Mouse (Mus musculus): ENCODE measurements around the gene Ptpru. TPM values are rescaled to one million over a fixed set of nuclear protein-coding genes. Genes with fewer than 3 reads are reported as not detected.

Ptpru gene
- polyA plus RNA-seq, 2 experiments = 2.0 to 2.8 TPM

GRCm38 (mm10) chr4:131786800-131787199 is 51.3 kb downstream of the Ptpru start:
- H3K4me3 ChIP-seq (ENCODE audit: insufficient read depth in 1 of 2, low read depth in 2 of 2, low read length in 2 of 2) = no peak overlapping the region
- H3K4me1 ChIP-seq (replicated peaks; ENCODE audit: control insufficient read depth in 2 of 2, insufficient read depth in 2 of 2, low read length in 1 of 2) = no peaks in the 10 kb centered on the region
- no peaks in the 10 kb centered on the region; the same call in 1 of the 2 replicates for H3K27me3 ChIP-seq (ENCODE audit: control insufficient read depth, insufficient read depth, low read length)
- H3K9me3 ChIP-seq (ENCODE audit: control insufficient read depth, low read length) = no peaks in the 10 kb centered on the region
- 58% methylated on average over 7 of the region's 7 CpGs for WGBS (ENCODE audit: insufficient replicate concordance)
- DNase-seq (ENCODE audit: low read depth in 3 of 3, low spot score in 3 of 3) = no peak
- no peak overlapping the region for H3K4me2 ChIP-seq (ENCODE audit: low read depth)
- H3K36me3 ChIP-seq (replicated peaks; ENCODE audit: control insufficient read depth, insufficient read depth, low read depth) = no peaks in the 10 kb centered on the region
- H3K27ac ChIP-seq = no peak overlapping the region
- no peak overlapping the region for H3K9ac ChIP-seq (replicated peaks)
- ATAC-seq (ENCODE audit: insufficient read depth) = no peak
- TF ChIP-seq CTCF (IDR thresholded peaks at IDR 0.05; ENCODE audit: low read depth) (no peak), EP300 (IDR thresholded peaks at IDR 0.05; ENCODE audit: low read depth) (no peak)

DNA sequence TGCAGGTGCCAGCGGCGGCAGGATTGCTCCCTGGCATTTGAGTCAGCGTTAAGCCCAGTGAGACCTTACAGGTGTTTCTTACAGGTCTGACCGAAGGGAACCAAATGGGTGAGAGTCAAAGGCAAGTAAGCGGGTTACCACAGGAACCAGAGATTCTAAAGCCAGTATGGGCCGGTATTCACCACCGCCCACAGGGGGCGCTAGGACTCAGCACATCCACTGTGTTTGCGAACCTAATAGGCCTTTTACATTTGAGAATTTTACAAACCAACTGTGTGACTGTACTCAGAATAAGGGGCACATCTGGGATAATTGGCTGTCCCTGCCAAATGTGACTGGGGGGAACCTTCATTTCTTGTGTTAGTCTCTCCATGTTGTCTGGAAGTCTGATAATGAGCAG is 54.1 kb downstream of the Ptpru start:
- H3K36me3 ChIP-seq (replicated peaks; ENCODE audit: control insufficient read depth, insufficient read depth, low read depth) = no peaks in the 10 kb centered on the region
- ATAC-seq (ENCODE audit: insufficient read depth) (no peak), DNase-seq (ENCODE audit: low read depth in 3 of 3, low spot score in 3 of 3) (peak; percentile 24 to 51 (median 35))
- no peak overlapping the region for H3K4me2 ChIP-seq (ENCODE audit: low read depth)
- H3K4me3 ChIP-seq (ENCODE audit: insufficient read depth in 1 of 2, low read depth in 2 of 2, low read length in 2 of 2) = no peak overlapping the region
- no peak overlapping the region for H3K9ac ChIP-seq (replicated peaks)
- no peak overlapping the region for H3K27ac ChIP-seq
- no peaks in the 10 kb centered on the region; the same call in 1 of the 2 replicates for H3K27me3 ChIP-seq (ENCODE audit: control insufficient read depth, insufficient read depth, low read length)
- no peaks in the 10 kb centered on the region for H3K9me3 ChIP-seq (ENCODE audit: control insufficient read depth, low read length)
- TF ChIP-seq CTCF (IDR thresholded peaks at IDR 0.05; ENCODE audit: low read depth) (peak; percentile 84), EP300 (IDR thresholded peaks at IDR 0.05; ENCODE audit: low read depth) (no peak)
- H3K4me1 ChIP-seq (replicated peaks; ENCODE audit: control insufficient read depth in 2 of 2, insufficient read depth in 2 of 2, low read length in 1 of 2) = no peaks in the 10 kb centered on the region
- WGBS (ENCODE audit: insufficient replicate concordance) = 14% methylated on average over 9 of the region's 9 CpGs

- Histone ChIP-seq H3K27ac (no peak overlapping the region), H3K36me3 (replicated peaks; ENCODE audit: control insufficient read depth, insufficient read depth, low read depth) (no peaks in the 10 kb centered on the region), H3K27me3 (ENCODE audit: control insufficient read depth, insufficient read depth, low read length) (no peaks in the 10 kb centered on the region; the same call in 1 of the 2 replicates), H3K9me3 (ENCODE audit: control insufficient read depth, low read length) (no peaks in the 10 kb centered on the region), H3K4me2 (ENCODE audit: low read depth) (no peak overlapping the region), H3K4me1 (replicated peaks; ENCODE audit: control insufficient read depth in 2 of 2, insufficient read depth in 2 of 2, low read length in 1 of 2) (no peaks in the 10 kb centered on the region), H3K4me3 (ENCODE audit: insufficient read depth in 1 of 2, low read depth in 2 of 2, low read length in 2 of 2) (no peak overlapping the region), H3K9ac (replicated peaks) (no peak overlapping the region)
- ATAC-seq (ENCODE audit: insufficient read depth) = no peak
- WGBS (ENCODE audit: insufficient replicate concordance) = 30% methylated on average over 3 of the region's 3 CpGs
- DNase-seq (ENCODE audit: low read depth in 3 of 3, low spot score in 3 of 3) = no peak
- TF ChIP-seq EP300 (IDR thresholded peaks at IDR 0.05; ENCODE audit: low read depth) (no peak), CTCF (IDR thresholded peaks at IDR 0.05; ENCODE audit: low read depth) (no peak)
These were observed 57.1 kb downstream of the Ptpru start for GRCm38 (mm10) chr4:131781023-131781422.

DNA sequence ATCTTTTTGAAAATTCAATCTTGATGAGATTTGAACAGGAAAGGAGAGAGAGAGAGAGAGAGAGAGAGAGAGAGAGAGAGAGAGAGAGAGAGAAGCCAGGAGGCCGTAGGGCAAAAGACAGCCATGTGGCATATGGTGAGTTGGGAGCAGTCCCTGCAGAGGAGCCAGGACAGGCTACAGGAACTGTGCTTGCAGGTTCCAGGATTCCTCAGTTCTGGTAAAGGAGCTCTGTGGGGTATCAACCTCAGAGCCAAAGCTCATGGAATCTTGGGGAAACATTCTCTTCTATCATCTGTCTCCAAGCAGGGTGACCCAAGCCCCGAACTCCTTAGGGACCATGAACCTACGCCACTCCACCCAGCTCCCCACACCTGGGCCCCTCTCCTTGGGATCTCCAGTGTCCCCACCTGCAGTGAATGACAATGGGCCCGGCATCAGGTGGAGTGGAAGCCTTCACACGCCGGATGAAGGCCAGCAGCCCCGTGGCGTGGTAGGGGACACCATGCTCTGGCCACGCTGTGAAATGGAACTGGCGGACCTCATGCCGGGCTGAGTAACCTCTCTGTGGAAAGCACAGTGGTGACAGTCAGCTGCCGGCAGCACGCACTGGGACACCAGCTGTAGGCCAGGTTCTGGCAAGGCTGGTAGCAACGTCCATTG is 59.3 kb downstream of the Ptpru start:
- H3K27me3 ChIP-seq (ENCODE audit: control insufficient read depth, insufficient read depth, low read length) = no peaks in the 10 kb centered on the region; the same call in 1 of the 2 replicates
- H3K4me2 ChIP-seq (ENCODE audit: low read depth) = no peak overlapping the region
- whole genome bisulfite sequencing (ENCODE audit: insufficient replicate concordance) = 66% methylated on average over 14 of the region's 14 CpGs
- no peak for TF ChIP-seq CTCF (IDR thresholded peaks at IDR 0.05; ENCODE audit: low read depth)
- TF ChIP-seq EP300 (IDR thresholded peaks at IDR 0.05; ENCODE audit: low read depth) = no peak
- H3K9me3 ChIP-seq (ENCODE audit: control insufficient read depth, low read length) = no peaks in the 10 kb centered on the region
- H3K4me1 ChIP-seq (replicated peaks; ENCODE audit: control insufficient read depth in 2 of 2, insufficient read depth in 2 of 2, low read length in 1 of 2) = no peaks in the 10 kb centered on the region
- no peak for DNase-seq (ENCODE audit: low read depth in 3 of 3, low spot score in 3 of 3)
- no peak for ATAC-seq (ENCODE audit: insufficient read depth)
- H3K27ac ChIP-seq = no peak overlapping the region
- H3K9ac ChIP-seq (replicated peaks) = no peak overlapping the region
- no peaks in the 10 kb centered on the region for H3K36me3 ChIP-seq (replicated peaks; ENCODE audit: control insufficient read depth, insufficient read depth, low read depth)
- H3K4me3 ChIP-seq (ENCODE audit: insufficient read depth in 1 of 2, low read depth in 2 of 2, low read length in 2 of 2) = no peak overlapping the region

DNA sequence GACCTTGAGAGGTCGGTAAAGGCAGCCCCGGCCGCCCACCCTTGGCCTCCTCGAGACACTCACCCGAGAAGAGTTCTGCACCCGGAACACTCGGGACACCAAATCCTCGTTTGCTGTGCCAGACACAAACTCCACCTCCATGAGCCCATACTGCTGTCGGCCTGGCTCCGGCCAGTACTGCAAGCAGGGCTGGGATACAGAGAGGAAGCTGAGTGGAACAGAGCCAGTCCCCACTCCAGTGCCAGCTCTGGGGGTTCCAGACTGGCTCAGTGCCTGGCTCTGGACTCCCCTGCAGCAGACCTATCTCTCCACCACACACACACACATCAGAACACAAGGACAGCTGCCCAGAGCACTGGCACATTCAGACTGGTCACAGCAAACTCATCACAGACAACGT is 66.7 kb downstream of the Ptpru start:
- H3K4me2 ChIP-seq (ENCODE audit: low read depth) = no peak overlapping the region
- no peak overlapping the region for H3K9ac ChIP-seq (replicated peaks)
- H3K27ac ChIP-seq = no peak overlapping the region
- TF ChIP-seq CTCF (IDR thresholded peaks at IDR 0.05; ENCODE audit: low read depth) = no peak
- no peak for TF ChIP-seq EP300 (IDR thresholded peaks at IDR 0.05; ENCODE audit: low read depth)
- H3K4me1 ChIP-seq (replicated peaks; ENCODE audit: control insufficient read depth in 2 of 2, insufficient read depth in 2 of 2, low read length in 1 of 2) = no peaks in the 10 kb centered on the region
- H3K36me3 ChIP-seq (replicated peaks; ENCODE audit: control insufficient read depth, insufficient read depth, low read depth) = no peaks in the 10 kb centered on the region
- DNase-seq (ENCODE audit: low read depth in 3 of 3, low spot score in 3 of 3) (no peak), ATAC-seq (ENCODE audit: insufficient read depth) (no peak)
- no peaks in the 10 kb centered on the region for H3K9me3 ChIP-seq (ENCODE audit: control insufficient read depth, low read length)
- 70% methylated on average over 11 of the region's 11 CpGs for WGBS (ENCODE audit: insufficient replicate concordance)
- H3K4me3 ChIP-seq (ENCODE audit: insufficient read depth in 1 of 2, low read depth in 2 of 2, low read length in 2 of 2) = no peak overlapping the region
- no peaks in the 10 kb centered on the region for H3K27me3 ChIP-seq (ENCODE audit: control insufficient read depth, insufficient read depth, low read length)
